Mouse (Mus musculus) lung, postnatal 0 days (tissue): Measurements from ENCODE around the gene Ppm1k.

ENCODE experiments used
- CTCF ChIP-seq: IDR thresholded peaks from 2 replicates; pipeline ENCODE4 v1.5.1; 2016; ENCODE audit warnings: antibody characterized with exemption, mild to moderate bottlenecking
- EP300 ChIP-seq: IDR thresholded peaks from 2 replicates; pipeline ENCODE4 v1.6.1; 2016; ENCODE audit warnings: antibody characterized with exemption, mild to moderate bottlenecking, control low read depth

DNA sequence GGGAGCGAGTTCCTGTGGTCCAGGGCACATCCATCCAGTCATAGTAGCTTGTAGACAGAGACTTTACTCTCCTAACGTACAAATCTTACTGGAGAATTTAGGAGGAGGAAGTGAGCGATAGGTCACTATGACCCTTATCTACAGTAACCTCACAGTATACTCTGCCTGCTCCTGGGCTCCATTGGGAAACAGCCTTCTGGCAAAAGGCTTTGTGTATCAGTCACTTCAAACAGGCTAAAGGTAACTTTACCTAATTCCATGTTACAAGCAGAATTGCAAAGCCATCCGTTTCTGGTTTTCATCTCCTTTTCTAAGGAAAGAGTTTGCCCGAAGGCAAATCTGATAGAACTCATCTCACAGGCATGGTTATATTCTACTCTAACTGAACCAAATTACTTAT, 2.6 kb upstream of the Ppm1k start:
- TF ChIP-seq CTCF: no peak
- no peak for TF ChIP-seq EP300
